Mouse (Mus musculus): ENCODE measurements at regions not wholly inside any gene's neighbourhood (a gene's known extent, or its start where the extent isn't known, plus 50 kb on each side); places are given as distances from the start of the nearest gene placed in this dataset.

- TF ChIP-seq ZC3H11A (IDR thresholded peaks at IDR 0.05; ENCODE audit: borderline replicate concordance, low read depth, low read length) = no peak
- no peak for TF ChIP-seq HCFC1 (IDR thresholded peaks at IDR 0.05; ENCODE audit: borderline replicate concordance, insufficient read depth, low read length)
- TF ChIP-seq CHD2 (IDR thresholded peaks at IDR 0.05; ENCODE audit: low read depth, low read length) = no peak
- TF ChIP-seq ZNF384 (IDR thresholded peaks at IDR 0.05; ENCODE audit: low read depth, low read length) = no peak
- no peak for TF ChIP-seq MAFK (IDR thresholded peaks at IDR 0.05; ENCODE audit: insufficient read depth, low read depth, low read length)
- no peak overlapping the region for H3K4me3 ChIP-seq (ENCODE audit: insufficient read depth in 1 of 2, low read depth in 1 of 2, low read length in 2 of 2, poor library complexity in 1 of 2, severe bottlenecking in 1 of 2)
- DNase-seq (ENCODE audit: low read depth, low spot score) = no peak
- no peak overlapping the region for H3K9ac ChIP-seq (ENCODE audit: insufficient read depth, low read depth, low read length, poor library complexity, severe bottlenecking)
- H3K9me3 ChIP-seq (ENCODE audit: control insufficient read depth, insufficient read depth, low read depth, low read length) = no peaks in the 10 kb centered on the region
- H3K36me3 ChIP-seq (ENCODE audit: control insufficient read depth, insufficient read depth, low read length, poor library complexity, severe bottlenecking) = no peaks in the 10 kb centered on the region
- no peak overlapping the region for H3K27ac ChIP-seq (ENCODE audit: insufficient read depth, low read depth, low read length, poor library complexity, severe bottlenecking)
- H3K4me1 ChIP-seq (ENCODE audit: control insufficient read depth in 2 of 2, insufficient read depth in 2 of 2, low read length in 2 of 2, poor library complexity in 1 of 2) = no peaks in the 10 kb centered on the region
- in situ Hi-C loops (cut with MboI; ENCODE audit: low sequenced_read_pairs in 2 of 2, unreplicated experiment in 2 of 2) = no loop called here
Observed at GRCm38 (mm10) chr6:13006596-13006995, 63.0 kb upstream of the Tmem106b start.

- no peak overlapping the region for H3K9ac ChIP-seq (ENCODE audit: insufficient read depth, low read depth, low read length, poor library complexity, severe bottlenecking)
- no peak overlapping the region for H3K4me3 ChIP-seq (ENCODE audit: insufficient read depth in 1 of 2, low read depth in 1 of 2, low read length in 2 of 2, poor library complexity in 1 of 2, severe bottlenecking in 1 of 2)
- no peak for DNase-seq (ENCODE audit: low read depth, low spot score)
- no peaks in the 10 kb centered on the region for H3K9me3 ChIP-seq (ENCODE audit: control insufficient read depth, insufficient read depth, low read depth, low read length)
- no peaks in the 10 kb centered on the region for H3K36me3 ChIP-seq (ENCODE audit: control insufficient read depth, insufficient read depth, low read length, poor library complexity, severe bottlenecking)
- H3K27ac ChIP-seq (ENCODE audit: insufficient read depth, low read depth, low read length, poor library complexity, severe bottlenecking) = no peak overlapping the region
- in situ Hi-C loops (cut with MboI; ENCODE audit: low sequenced_read_pairs in 2 of 2, unreplicated experiment in 2 of 2) = no loop called here
- no peaks in the 10 kb centered on the region for H3K4me1 ChIP-seq (ENCODE audit: control insufficient read depth in 2 of 2, insufficient read depth in 2 of 2, low read length in 2 of 2, poor library complexity in 1 of 2)
- TF ChIP-seq CHD2 (IDR thresholded peaks at IDR 0.05; ENCODE audit: low read depth, low read length) (no peak), ZNF384 (IDR thresholded peaks at IDR 0.05; ENCODE audit: low read depth, low read length) (no peak), HCFC1 (IDR thresholded peaks at IDR 0.05; ENCODE audit: borderline replicate concordance, insufficient read depth, low read length) (no peak), MAFK (IDR thresholded peaks at IDR 0.05; ENCODE audit: insufficient read depth, low read depth, low read length) (no peak), ZC3H11A (IDR thresholded peaks at IDR 0.05; ENCODE audit: borderline replicate concordance, low read depth, low read length) (no peak)
Observed at GRCm38 (mm10) chr6:12994701-12995100, 74.9 kb upstream of the Tmem106b start.

- no peak for TF ChIP-seq HCFC1 (IDR thresholded peaks at IDR 0.05; ENCODE audit: borderline replicate concordance, insufficient read depth, low read length)
- Histone ChIP-seq H3K9me3 (ENCODE audit: control insufficient read depth, insufficient read depth, low read depth, low read length) (no peaks in the 10 kb centered on the region), H3K36me3 (ENCODE audit: control insufficient read depth, insufficient read depth, low read length, poor library complexity, severe bottlenecking) (no peaks in the 10 kb centered on the region), H3K27ac (ENCODE audit: insufficient read depth, low read depth, low read length, poor library complexity, severe bottlenecking) (no peak overlapping the region), H3K4me3 (ENCODE audit: insufficient read depth in 1 of 2, low read depth in 1 of 2, low read length in 2 of 2, poor library complexity in 1 of 2, severe bottlenecking in 1 of 2) (no peak overlapping the region), H3K4me1 (ENCODE audit: control insufficient read depth in 2 of 2, insufficient read depth in 2 of 2, low read length in 2 of 2, poor library complexity in 1 of 2) (no peaks in the 10 kb centered on the region), H3K9ac (ENCODE audit: insufficient read depth, low read depth, low read length, poor library complexity, severe bottlenecking) (no peak overlapping the region)
- in situ Hi-C loops (cut with MboI; ENCODE audit: low sequenced_read_pairs in 2 of 2, unreplicated experiment in 2 of 2) = no loop called here
- DNase-seq (ENCODE audit: low read depth, low spot score) = no peak
Observed at GRCm38 (mm10) chr6:12993772-12994171, 75.8 kb upstream of the Tmem106b start.

- no peaks in the 10 kb centered on the region for H3K9me3 ChIP-seq (ENCODE audit: control insufficient read depth, insufficient read depth, low read depth, low read length)
- TF ChIP-seq ZC3H11A (IDR thresholded peaks at IDR 0.05; ENCODE audit: borderline replicate concordance, low read depth, low read length) = no peak
- TF ChIP-seq CHD2 (IDR thresholded peaks at IDR 0.05; ENCODE audit: low read depth, low read length) = no peak
- TF ChIP-seq MAFK (IDR thresholded peaks at IDR 0.05; ENCODE audit: insufficient read depth, low read depth, low read length) = no peak
- no peak for TF ChIP-seq ZNF384 (IDR thresholded peaks at IDR 0.05; ENCODE audit: low read depth, low read length)
- TF ChIP-seq HCFC1 (IDR thresholded peaks at IDR 0.05; ENCODE audit: borderline replicate concordance, insufficient read depth, low read length) = no peak
- H3K36me3 ChIP-seq (ENCODE audit: control insufficient read depth, insufficient read depth, low read length, poor library complexity, severe bottlenecking) = no peaks in the 10 kb centered on the region
- no peak for DNase-seq (ENCODE audit: low read depth, low spot score)
- in situ Hi-C loops (cut with MboI; ENCODE audit: low sequenced_read_pairs in 2 of 2, unreplicated experiment in 2 of 2) = no loop called here
- no peak overlapping the region for H3K4me3 ChIP-seq (ENCODE audit: insufficient read depth in 1 of 2, low read depth in 1 of 2, low read length in 2 of 2, poor library complexity in 1 of 2, severe bottlenecking in 1 of 2)
- no peak overlapping the region for H3K27ac ChIP-seq (ENCODE audit: insufficient read depth, low read depth, low read length, poor library complexity, severe bottlenecking)
- H3K4me1 ChIP-seq (ENCODE audit: control insufficient read depth in 2 of 2, insufficient read depth in 2 of 2, low read length in 2 of 2, poor library complexity in 1 of 2) = no peaks in the 10 kb centered on the region
- no peak overlapping the region for H3K9ac ChIP-seq (ENCODE audit: insufficient read depth, low read depth, low read length, poor library complexity, severe bottlenecking)
Observed at GRCm38 (mm10) chr6:12977184-12977897, 92.2 kb upstream of the Tmem106b start.

- H3K9ac ChIP-seq (ENCODE audit: insufficient read depth, low read depth, low read length, poor library complexity, severe bottlenecking) = no peak overlapping the region
- DNase-seq (ENCODE audit: low read depth, low spot score) = no peak
- no peaks in the 10 kb centered on the region for H3K9me3 ChIP-seq (ENCODE audit: control insufficient read depth, insufficient read depth, low read depth, low read length)
- no peaks in the 10 kb centered on the region for H3K36me3 ChIP-seq (ENCODE audit: control insufficient read depth, insufficient read depth, low read length, poor library complexity, severe bottlenecking)
- in situ Hi-C loops (cut with MboI; ENCODE audit: low sequenced_read_pairs in 2 of 2, unreplicated experiment in 2 of 2) = no loop called here
- H3K4me3 ChIP-seq (ENCODE audit: insufficient read depth in 1 of 2, low read depth in 1 of 2, low read length in 2 of 2, poor library complexity in 1 of 2, severe bottlenecking in 1 of 2) = no peak overlapping the region
- H3K4me1 ChIP-seq (ENCODE audit: control insufficient read depth in 2 of 2, insufficient read depth in 2 of 2, low read length in 2 of 2, poor library complexity in 1 of 2) = no peaks in the 10 kb centered on the region
- H3K27ac ChIP-seq (ENCODE audit: insufficient read depth, low read depth, low read length, poor library complexity, severe bottlenecking) = no peak overlapping the region
- TF ChIP-seq HCFC1 (IDR thresholded peaks at IDR 0.05; ENCODE audit: borderline replicate concordance, insufficient read depth, low read length) (no peak), MAFK (IDR thresholded peaks at IDR 0.05; ENCODE audit: insufficient read depth, low read depth, low read length) (no peak), ZNF384 (IDR thresholded peaks at IDR 0.05; ENCODE audit: low read depth, low read length) (no peak), ZC3H11A (IDR thresholded peaks at IDR 0.05; ENCODE audit: borderline replicate concordance, low read depth, low read length) (no peak), CHD2 (IDR thresholded peaks at IDR 0.05; ENCODE audit: low read depth, low read length) (no peak)
Observed at GRCm38 (mm10) chr6:12971604-12972003, 98.0 kb upstream of the Tmem106b start.
